Mouse (Mus musculus): ENCODE results near the gene Cpne4. TPM values are rescaled to one million over a fixed set of nuclear protein-coding genes. Genes with fewer than 3 reads are reported as not detected.
A peak's percentile ranks its signal among the peaks of the same experiment; 100 is the strongest.

The Cpne4 gene
- polyA plus RNA-seq, 1 experiment from 2014 or later, result 0.10 TPM

- no peak for DNase-seq (ENCODE audit: low read depth, low spot score)
- in situ Hi-C loops (cut with MboI; ENCODE audit: low pct_unique_long_range_greater_than_20kb), result no loop called here
- no peak for ATAC-seq
- CTCF ChIA-PET, result no interaction called here
- H3K27me3 ChIP-seq, result peaks cover 2% of the 10 kb centered on the region
- no peak for TF ChIP-seq CTCF (IDR thresholded peaks at IDR 0.05)
- POLR2A ChIA-PET, result no interaction called here
Measured at GRCm38 (mm10) chr9:104678571-104678970, 131.5 kb downstream of the Cpne4 start.

DNA sequence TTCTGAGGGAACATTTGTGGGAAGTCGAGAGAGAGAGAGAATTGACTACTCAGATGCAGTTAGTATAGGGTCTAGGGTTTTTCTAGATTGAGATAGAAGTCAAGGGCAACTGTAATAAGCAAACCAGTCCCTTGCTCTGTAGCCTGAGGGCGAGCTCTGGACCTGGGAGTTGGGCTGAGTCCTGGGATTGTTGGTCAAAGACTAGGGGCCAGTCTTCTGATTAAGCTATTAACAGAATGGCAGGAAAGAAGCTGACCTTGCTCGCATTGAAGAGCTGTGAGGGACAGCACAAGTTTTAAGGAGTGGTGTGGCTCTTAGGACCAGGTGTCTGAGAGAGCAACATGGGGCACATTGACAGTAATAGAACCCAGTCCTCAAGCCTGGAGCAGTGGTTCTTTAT lies 140.0 kb downstream of the Cpne4 start:
- no peak for ATAC-seq
- no peak for DNase-seq (ENCODE audit: low read depth, low spot score)
- in situ Hi-C loops (cut with MboI; ENCODE audit: low pct_unique_long_range_greater_than_20kb), result no loop called here
- ChIA-PET CTCF (no interaction called here), POLR2A (no interaction called here)
- TF ChIP-seq CTCF (IDR thresholded peaks at IDR 0.05), result no peak
- H3K27me3 ChIP-seq, result no peaks in the 10 kb centered on the region

DNA sequence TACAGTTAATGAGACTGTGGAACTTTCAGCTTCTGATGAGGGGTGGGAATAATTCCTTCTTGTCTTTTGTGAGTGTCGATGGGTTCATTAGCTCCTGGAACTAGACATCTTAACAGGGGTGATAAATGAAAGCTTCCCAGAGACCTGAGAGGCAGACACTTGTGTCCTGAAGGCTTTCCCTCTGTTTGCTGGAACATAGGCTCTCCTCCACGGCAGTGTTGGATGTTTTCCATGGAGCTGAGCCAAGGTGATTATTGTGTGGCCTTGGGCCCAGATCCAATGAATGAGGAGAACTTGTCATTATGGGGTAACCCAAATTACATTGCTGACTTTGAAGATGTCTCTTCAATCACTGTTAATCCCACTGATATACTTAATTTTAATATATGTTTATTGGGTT lies 146.1 kb downstream of the Cpne4 start:
- CTCF ChIA-PET, result no interaction called here
- in situ Hi-C loops (cut with MboI; ENCODE audit: low pct_unique_long_range_greater_than_20kb), result no loop called here
- no peak for TF ChIP-seq CTCF (IDR thresholded peaks at IDR 0.05)
- no peaks in the 10 kb centered on the region for H3K27me3 ChIP-seq
- no peak for ATAC-seq
- POLR2A ChIA-PET, result no interaction called here
- no peak for DNase-seq (ENCODE audit: low read depth, low spot score)

GRCm38 (mm10) chr9:104710831-104711230 lies 163.7 kb downstream of the Cpne4 start:
- H3K27me3 ChIP-seq, result no peaks in the 10 kb centered on the region
- no peak for TF ChIP-seq CTCF (IDR thresholded peaks at IDR 0.05)
- DNase-seq (ENCODE audit: low read depth, low spot score), result no peak
- POLR2A ChIA-PET, result no interaction called here
- CTCF ChIA-PET, result interaction anchor here (1.1 kb wide), 1 partner anchor 13 kb away, joined by 3 read pairs; no protein-coding TSS in a partner anchor
- in situ Hi-C loops (cut with MboI; ENCODE audit: low pct_unique_long_range_greater_than_20kb), result no loop called here
- ATAC-seq, result no peak

DNA sequence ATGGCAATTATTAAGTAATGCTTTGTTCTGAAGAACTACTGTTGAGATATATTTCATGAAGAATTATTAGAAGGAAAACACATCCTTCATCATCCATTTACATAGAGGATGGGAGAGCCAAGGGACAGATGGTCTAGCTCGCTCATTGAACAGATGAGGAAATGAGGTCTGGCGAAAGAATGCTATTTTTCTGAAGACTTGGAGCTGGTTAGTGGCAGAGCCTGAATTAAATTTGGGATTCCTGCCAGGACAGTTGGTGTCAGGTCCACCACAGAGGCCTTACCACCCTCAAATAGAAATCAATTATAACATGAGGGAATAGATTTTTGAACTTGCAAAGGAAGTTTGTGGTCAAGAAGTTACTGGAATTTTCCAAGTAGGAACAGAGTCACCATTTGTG lies 178.2 kb downstream of the Cpne4 start:
- ChIA-PET CTCF (no interaction called here), POLR2A (no interaction called here)
- in situ Hi-C loops (cut with MboI; ENCODE audit: low pct_unique_long_range_greater_than_20kb), result no loop called here
- H3K27me3 ChIP-seq, result peaks cover 3% of the 10 kb centered on the region
- no peak for ATAC-seq
- DNase-seq (ENCODE audit: low read depth, low spot score), result no peak
- no peak for TF ChIP-seq CTCF (IDR thresholded peaks at IDR 0.05)

- DNase-seq (ENCODE audit: low read depth, low spot score), result no peak
- TF ChIP-seq CTCF (IDR thresholded peaks at IDR 0.05), result no peak
- ATAC-seq, result no peak
- CTCF ChIA-PET, result no interaction called here
- H3K27me3 ChIP-seq, result no peaks in the 10 kb centered on the region
- in situ Hi-C loops (cut with MboI; ENCODE audit: low pct_unique_long_range_greater_than_20kb), result no loop called here
- POLR2A ChIA-PET, result no interaction called here
Measured at GRCm38 (mm10) chr9:104742661-104743380, 195.7 kb downstream of the Cpne4 start.

DNA sequence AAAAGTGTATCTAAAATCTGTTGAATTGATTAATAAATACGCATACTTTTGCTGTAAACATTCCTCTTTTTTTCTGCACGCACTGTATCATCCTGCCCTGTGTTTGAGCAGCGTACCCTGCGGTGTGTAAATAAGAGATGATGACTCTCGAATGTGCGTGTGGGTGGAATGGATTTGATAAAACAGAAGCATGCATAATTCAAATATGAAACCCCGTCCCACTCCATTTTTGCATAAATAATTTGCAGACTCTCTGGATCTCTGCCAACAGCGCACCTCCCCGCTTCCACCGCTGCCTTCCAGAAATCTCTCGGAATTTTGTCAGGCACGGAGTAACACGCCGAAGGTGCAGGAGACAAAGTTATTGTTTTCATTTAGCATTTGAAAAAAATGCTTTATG lies 208.4 kb downstream of the Cpne4 start:
- no peak for ATAC-seq
- no peak for TF ChIP-seq CTCF (IDR thresholded peaks at IDR 0.05)
- DNase-seq (ENCODE audit: low read depth, low spot score), result no peak
- POLR2A ChIA-PET, result no interaction called here
- CTCF ChIA-PET, result no interaction called here
- no peaks in the 10 kb centered on the region for H3K27me3 ChIP-seq
- in situ Hi-C loops (cut with MboI; ENCODE audit: low pct_unique_long_range_greater_than_20kb), result no loop called here

- TF ChIP-seq CTCF (IDR thresholded peaks at IDR 0.05), result no peak
- POLR2A ChIA-PET, result no interaction called here
- H3K27me3 ChIP-seq, result no peaks in the 10 kb centered on the region
- CTCF ChIA-PET, result interaction anchor here (1.0 kb wide), 1 partner anchor 11 kb away, joined by 3 read pairs; no protein-coding TSS in a partner anchor
- peak; percentile 1 for DNase-seq (ENCODE audit: low read depth, low spot score)
- in situ Hi-C loops (cut with MboI; ENCODE audit: low pct_unique_long_range_greater_than_20kb), result no loop called here
- no peak for ATAC-seq
Measured at GRCm38 (mm10) chr9:104760031-104760430, 212.9 kb downstream of the Cpne4 start.

DNA sequence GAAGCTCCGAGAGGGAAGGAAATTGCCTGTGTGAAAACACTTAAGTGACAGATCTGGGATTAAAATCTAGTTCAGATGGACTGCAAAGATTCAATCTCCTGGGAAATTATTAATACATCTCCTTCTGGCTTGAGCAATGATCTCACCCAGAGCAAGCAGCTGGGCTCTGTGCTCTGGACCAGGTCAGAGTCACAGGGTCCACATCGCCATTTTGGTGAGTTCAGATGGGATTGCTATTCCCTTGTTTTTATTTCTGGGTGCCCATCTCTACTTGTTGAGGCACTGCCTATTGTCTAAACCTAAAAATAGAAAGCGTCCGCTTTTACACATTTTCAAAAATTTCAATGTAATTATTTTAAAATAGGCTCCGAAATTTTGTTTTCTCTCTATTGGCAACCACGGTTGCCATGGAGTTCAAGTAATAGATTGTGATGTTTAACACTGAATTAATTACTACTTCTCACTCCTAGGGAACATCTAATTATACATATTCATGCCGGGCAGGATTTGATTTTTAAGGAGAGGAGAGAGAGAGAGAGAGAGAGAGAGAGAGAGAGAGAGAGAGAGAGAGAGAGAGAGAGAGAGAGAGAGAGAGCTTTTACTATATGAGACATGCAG lies 229.2 kb downstream of the Cpne4 start:
- in situ Hi-C loops (cut with MboI; ENCODE audit: low pct_unique_long_range_greater_than_20kb), result no loop called here
- POLR2A ChIA-PET, result no interaction called here
- no peaks in the 10 kb centered on the region for H3K27me3 ChIP-seq
- TF ChIP-seq CTCF (IDR thresholded peaks at IDR 0.05), result no peak
- no peak for DNase-seq (ENCODE audit: low read depth, low spot score)
- CTCF ChIA-PET, result interaction anchor here (0.7 to 1.3 kb wide), 3 partner anchors 9 to 12 kb away, joined by 3 read pairs; no protein-coding TSS in a partner anchor
- ATAC-seq, result no peak

GRCm38 (mm10) chr9:104777135-104777534 lies 230.0 kb downstream of the Cpne4 start:
- in situ Hi-C loops (cut with MboI; ENCODE audit: low pct_unique_long_range_greater_than_20kb), result no loop called here
- no peak for DNase-seq (ENCODE audit: low read depth, low spot score)
- POLR2A ChIA-PET, result interaction anchor here (0.7 kb wide), 1 partner anchor 265 kb away, joined by 3 read pairs; no protein-coding TSS in a partner anchor
- H3K27me3 ChIP-seq, result no peaks in the 10 kb centered on the region
- TF ChIP-seq CTCF (IDR thresholded peaks at IDR 0.05), result no peak
- no peak for ATAC-seq
- CTCF ChIA-PET, result interaction anchor here (0.7 kb wide), 1 partner anchor 13 kb away, joined by 3 read pairs; no protein-coding TSS in a partner anchor

DNA sequence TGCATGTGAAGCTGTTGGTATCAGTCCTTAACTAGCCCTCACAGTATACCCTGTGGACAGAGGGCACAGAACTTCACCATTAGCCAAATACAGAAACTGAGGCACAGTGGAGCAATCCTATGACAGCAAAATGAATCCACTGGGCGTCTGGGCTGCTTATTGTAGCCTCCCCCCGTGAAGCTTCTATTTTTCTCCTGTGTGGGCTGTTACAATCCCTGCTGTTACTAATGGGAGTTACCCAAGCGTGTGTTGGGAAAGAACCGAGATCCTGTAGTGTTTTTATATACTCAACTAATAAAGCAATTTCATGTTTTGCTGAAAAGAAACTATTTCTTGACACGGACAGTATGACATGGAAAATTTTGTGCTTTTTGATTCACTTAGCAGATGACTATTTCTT lies 230.7 kb downstream of the Cpne4 start:
- in situ Hi-C loops (cut with MboI; ENCODE audit: low pct_unique_long_range_greater_than_20kb), result no loop called here
- CTCF ChIA-PET, result interaction anchor here (0.7 kb wide), 1 partner anchor 13 kb away, joined by 3 read pairs; no protein-coding TSS in a partner anchor
- no peak for TF ChIP-seq CTCF (IDR thresholded peaks at IDR 0.05)
- POLR2A ChIA-PET, result interaction anchor here (0.7 kb wide), 1 partner anchor 265 kb away, joined by 3 read pairs; no protein-coding TSS in a partner anchor
- ATAC-seq (no peak), DNase-seq (ENCODE audit: low read depth, low spot score) (no peak)
- H3K27me3 ChIP-seq, result no peaks in the 10 kb centered on the region

All from Patski (cell line).